Mouse (Mus musculus): Measurements from ENCODE around the gene Tsacc. TPM values are rescaled to one million over a fixed set of nuclear protein-coding genes. Genes with fewer than 3 reads are reported as not detected.
"Not testable (repeated sequence)": the region's sequence is repeated elsewhere in the genome, so short reads cannot be mapped to it uniquely, and the experiment has no call there.

The Tsacc gene
- polyA plus RNA-seq, 1 experiment from 2014 or later = 16.1 TPM

- Histone ChIP-seq H3K9me3 (no peaks in the 10 kb centered on the region), H3K27ac (no peak overlapping the region), H3K4me2 (replicated peaks) (no peak overlapping the region), H3K36me3 (no peaks in the 10 kb centered on the region), H3K4me3 (no peak overlapping the region), H3K4me1 (no peaks in the 10 kb centered on the region), H3K9ac (no peak overlapping the region), H3K27me3 (no peaks in the 10 kb centered on the region)
- no peak for ATAC-seq (ENCODE audit: insufficient number of reproducible peaks, insufficient read depth, low FRiP score, low TSS enrichment)
- WGBS = 91% methylated on average over 2 of the region's 2 CpGs
Measured at GRCm38 (mm10) chr3:88280035-88280434, 16.8 kb downstream of the Tsacc start.

DNA sequence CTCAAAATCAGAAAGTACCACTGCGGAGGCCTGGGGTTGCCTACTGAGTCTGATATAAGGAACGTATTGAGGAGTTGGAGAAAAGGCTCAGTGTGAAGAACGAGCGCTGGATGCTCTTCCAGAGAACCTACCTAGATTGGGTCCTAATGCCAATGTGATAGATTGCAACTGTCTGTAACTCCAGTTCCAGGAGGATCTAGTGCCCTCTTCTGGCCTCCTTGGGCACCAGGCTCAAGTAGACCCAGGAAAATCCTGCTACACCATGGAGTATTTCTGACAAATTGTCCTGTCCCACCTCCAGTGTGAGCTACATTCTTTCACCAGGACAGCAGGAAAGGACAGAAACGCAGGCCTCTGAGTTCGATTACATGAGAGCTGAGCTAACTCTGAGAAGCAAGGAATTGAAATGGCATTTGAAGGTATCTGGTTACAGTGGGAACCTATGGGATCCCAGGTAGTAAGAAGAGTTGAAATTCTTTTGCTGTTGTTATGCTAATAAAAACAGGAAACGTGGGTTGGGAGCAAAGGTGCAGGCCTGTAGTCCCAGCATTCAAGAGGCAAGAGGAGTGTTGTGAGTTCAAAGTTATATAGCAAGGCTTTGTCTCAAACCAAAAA is 20.2 kb downstream of the Tsacc start:
- no peaks in the 10 kb centered on the region for H3K4me1 ChIP-seq
- no peak overlapping the region for H3K9ac ChIP-seq
- ATAC-seq (ENCODE audit: insufficient number of reproducible peaks, insufficient read depth, low FRiP score, low TSS enrichment) = no peak
- no peaks in the 10 kb centered on the region for H3K9me3 ChIP-seq
- H3K4me2 ChIP-seq (replicated peaks) = no peak overlapping the region
- 47% methylated on average over 7 of the region's 7 CpGs for WGBS
- no peak overlapping the region for H3K4me3 ChIP-seq
- H3K27me3 ChIP-seq = no peaks in the 10 kb centered on the region
- no peak overlapping the region for H3K27ac ChIP-seq
- H3K36me3 ChIP-seq = no peaks in the 10 kb centered on the region

DNA sequence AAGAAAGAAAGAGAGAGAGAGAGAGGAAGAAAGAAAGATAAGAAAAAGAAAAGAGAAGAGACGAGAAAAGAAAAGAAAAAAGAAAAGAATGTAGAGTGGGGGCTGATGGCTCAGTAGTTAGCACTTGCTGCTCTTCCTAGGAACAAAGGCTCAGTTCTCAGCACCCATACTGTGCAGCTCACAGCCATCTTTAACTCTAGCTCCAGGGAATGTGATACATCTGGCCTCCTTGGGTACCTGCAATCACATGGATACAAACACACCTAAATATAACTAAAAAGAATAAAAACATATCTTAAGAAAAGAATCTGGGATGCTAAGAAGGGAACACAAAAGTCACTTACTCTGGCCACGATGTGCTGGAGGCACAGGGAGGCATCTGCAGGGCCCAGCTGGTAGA is 20.7 kb downstream of the Tsacc start:
- H3K4me3 ChIP-seq = no peak overlapping the region
- no peaks in the 10 kb centered on the region for H3K9me3 ChIP-seq
- ATAC-seq (ENCODE audit: insufficient number of reproducible peaks, insufficient read depth, low FRiP score, low TSS enrichment) = no peak
- no peak overlapping the region for H3K27ac ChIP-seq
- H3K36me3 ChIP-seq = no peaks in the 10 kb centered on the region
- no peak overlapping the region for H3K4me2 ChIP-seq (replicated peaks)
- H3K27me3 ChIP-seq = no peaks in the 10 kb centered on the region
- WGBS = 92% methylated on average over 2 of the region's 2 CpGs
- H3K4me1 ChIP-seq = no peaks in the 10 kb centered on the region
- no peak overlapping the region for H3K9ac ChIP-seq

DNA sequence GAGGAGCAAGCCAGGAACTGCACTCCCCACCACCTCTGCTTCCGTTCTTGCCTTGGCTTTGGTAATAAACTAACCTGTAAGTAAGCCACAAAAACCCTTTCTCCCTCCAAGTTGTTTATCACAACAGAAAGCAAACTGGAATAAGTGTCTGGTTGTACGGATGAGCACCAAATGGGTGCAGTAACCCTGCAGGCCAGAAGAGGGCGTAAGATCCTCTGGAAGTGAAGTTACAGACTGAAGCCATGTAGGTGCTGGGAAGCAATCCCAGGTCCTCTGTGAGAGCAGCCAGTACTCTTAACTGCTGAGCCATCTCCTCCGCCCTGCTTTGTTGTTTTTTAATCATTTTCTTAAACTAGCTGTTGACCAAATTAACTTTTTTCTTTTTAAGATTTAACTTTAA is 22.8 kb downstream of the Tsacc start:
- H3K4me1 ChIP-seq = no peaks in the 10 kb centered on the region
- ATAC-seq (ENCODE audit: insufficient number of reproducible peaks, insufficient read depth, low FRiP score, low TSS enrichment) = no peak
- no peak overlapping the region for H3K27ac ChIP-seq
- 90% methylated on average over 4 of the region's 4 CpGs for WGBS
- no peak overlapping the region for H3K4me3 ChIP-seq
- no peaks in the 10 kb centered on the region for H3K27me3 ChIP-seq
- H3K9ac ChIP-seq = no peak overlapping the region
- H3K4me2 ChIP-seq (replicated peaks) = no peak overlapping the region
- H3K9me3 ChIP-seq = no peaks in the 10 kb centered on the region
- no peaks in the 10 kb centered on the region for H3K36me3 ChIP-seq

DNA sequence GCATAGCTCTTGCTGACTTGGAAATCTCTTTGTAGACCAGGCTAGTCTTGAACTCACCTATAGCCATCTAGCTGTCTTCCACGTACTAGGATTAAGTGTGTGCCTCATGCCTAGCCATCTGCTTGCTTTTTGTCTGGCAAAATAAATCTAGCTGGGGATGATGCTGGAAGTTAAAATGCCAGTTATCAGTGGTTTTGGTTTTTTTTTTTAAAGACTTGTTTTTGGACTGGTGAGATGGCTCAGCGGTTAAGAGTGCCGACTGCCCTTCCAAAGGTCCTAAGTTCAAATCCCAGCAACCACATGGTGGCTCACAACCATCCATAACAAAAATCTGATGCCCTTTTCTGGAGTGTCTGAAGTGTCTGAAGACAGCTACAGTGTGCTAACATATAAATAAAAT is 24.9 kb downstream of the Tsacc start:
- Histone ChIP-seq H3K9ac (no peak overlapping the region), H3K4me2 (replicated peaks) (no peak overlapping the region), H3K4me3 (no peak overlapping the region), H3K36me3 (no peaks in the 10 kb centered on the region), H3K27ac (no peak overlapping the region), H3K27me3 (no peaks in the 10 kb centered on the region), H3K9me3 (no peaks in the 10 kb centered on the region), H3K4me1 (no peaks in the 10 kb centered on the region)
- no peak for ATAC-seq (ENCODE audit: insufficient number of reproducible peaks, insufficient read depth, low FRiP score, low TSS enrichment)
- WGBS = 91% methylated on average over 3 of the region's 3 CpGs

- H3K27me3 ChIP-seq; H3K4me3 ChIP-seq; H3K9ac ChIP-seq; ATAC-seq (ENCODE audit: insufficient number of reproducible peaks, insufficient read depth, low FRiP score, low TSS enrichment); H3K9me3 ChIP-seq; H3K4me2 ChIP-seq (replicated peaks); H3K27ac ChIP-seq; H3K4me1 ChIP-seq; H3K36me3 ChIP-seq: not testable (repeated sequence)
- 89% methylated on average over 2 of the region's 2 CpGs for WGBS
Measured at GRCm38 (mm10) chr3:88271298-88271697, 25.5 kb downstream of the Tsacc start.

DNA sequence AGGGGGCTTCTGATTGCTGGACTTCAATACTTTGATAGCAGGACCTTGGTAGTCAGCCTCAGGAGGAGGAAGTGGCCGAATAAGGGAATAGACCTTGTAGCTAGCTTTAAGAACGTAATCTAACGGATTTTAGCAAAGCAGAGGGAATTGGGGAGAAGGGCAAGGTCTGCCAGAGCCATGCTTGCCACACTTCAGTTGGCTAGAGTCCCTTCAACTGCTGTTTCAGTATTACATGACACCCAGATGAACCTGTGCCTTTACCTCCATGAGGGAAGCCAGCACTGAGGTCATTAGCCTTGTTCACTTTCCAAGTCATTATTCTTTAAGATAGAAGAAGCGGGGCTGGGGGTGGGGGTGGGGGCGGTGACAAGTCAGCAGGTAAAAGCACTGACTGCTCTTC is 27.8 kb downstream of the Tsacc start:
- WGBS = 86% methylated on average over 5 of the region's 5 CpGs
- no peaks in the 10 kb centered on the region for H3K36me3 ChIP-seq
- no peaks in the 10 kb centered on the region for H3K4me1 ChIP-seq
- no peak for ATAC-seq (ENCODE audit: insufficient number of reproducible peaks, insufficient read depth, low FRiP score, low TSS enrichment)
- H3K9ac ChIP-seq = no peak overlapping the region
- H3K4me2 ChIP-seq (replicated peaks) = no peak overlapping the region
- H3K27me3 ChIP-seq = no peaks in the 10 kb centered on the region
- no peak overlapping the region for H3K27ac ChIP-seq
- no peaks in the 10 kb centered on the region for H3K9me3 ChIP-seq
- no peak overlapping the region for H3K4me3 ChIP-seq

- not testable (repeated sequence) for H3K9ac ChIP-seq; H3K4me3 ChIP-seq; ATAC-seq (ENCODE audit: insufficient number of reproducible peaks, insufficient read depth, low FRiP score, low TSS enrichment); H3K4me1 ChIP-seq; H3K36me3 ChIP-seq; H3K27me3 ChIP-seq; H3K9me3 ChIP-seq; H3K4me2 ChIP-seq (replicated peaks); H3K27ac ChIP-seq
- WGBS = 85% methylated on average over 6 of the region's 6 CpGs
Measured at GRCm38 (mm10) chr3:88268014-88268413, 28.8 kb downstream of the Tsacc start.

DNA sequence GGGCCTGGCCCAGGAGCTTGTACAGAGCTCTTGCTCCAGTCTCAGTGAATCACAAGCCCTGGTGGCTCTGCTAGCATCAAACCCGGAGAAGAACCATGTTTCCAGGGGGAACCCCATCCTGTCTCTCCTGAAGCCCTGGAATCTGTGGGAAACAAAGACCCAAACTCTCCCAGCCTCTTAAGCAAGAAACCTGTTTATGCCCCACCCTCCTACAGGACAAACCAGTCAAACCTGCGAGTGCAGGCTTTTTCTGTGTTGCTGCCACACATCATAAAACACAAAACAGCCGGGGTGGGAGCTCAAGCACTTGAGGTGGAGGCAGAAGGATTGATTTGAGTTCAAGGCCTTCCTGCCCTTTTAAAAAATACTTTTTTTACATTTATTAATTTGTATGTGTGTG is 34.5 kb downstream of the Tsacc start:
- no peak for ATAC-seq (ENCODE audit: insufficient number of reproducible peaks, insufficient read depth, low FRiP score, low TSS enrichment)
- Histone ChIP-seq H3K9ac (no peak overlapping the region), H3K9me3 (no peaks in the 10 kb centered on the region), H3K4me1 (no peaks in the 10 kb centered on the region), H3K36me3 (no peaks in the 10 kb centered on the region), H3K27ac (no peak overlapping the region), H3K4me2 (replicated peaks) (no peak overlapping the region), H3K4me3 (no peak overlapping the region), H3K27me3 (0 out of 2 replicates have a peak, but pooled peaks cover 3% of the 10 kb centered on the region)
- 68% methylated on average over 3 of the region's 3 CpGs for WGBS

GRCm38 (mm10) chr3:88256382-88256781 is 40.4 kb downstream of the Tsacc start:
- Histone ChIP-seq H3K36me3 (no peaks in the 10 kb centered on the region), H3K27ac (no peak overlapping the region), H3K27me3 (peaks cover 43% of the 10 kb centered on the region), H3K9ac (no peak overlapping the region), H3K9me3 (no peaks in the 10 kb centered on the region), H3K4me1 (no peaks in the 10 kb centered on the region), H3K4me2 (replicated peaks) (no peak overlapping the region), H3K4me3 (no peak overlapping the region)
- 70% methylated on average over 7 of the region's 7 CpGs for WGBS
- ATAC-seq (ENCODE audit: insufficient number of reproducible peaks, insufficient read depth, low FRiP score, low TSS enrichment) = no peak

DNA sequence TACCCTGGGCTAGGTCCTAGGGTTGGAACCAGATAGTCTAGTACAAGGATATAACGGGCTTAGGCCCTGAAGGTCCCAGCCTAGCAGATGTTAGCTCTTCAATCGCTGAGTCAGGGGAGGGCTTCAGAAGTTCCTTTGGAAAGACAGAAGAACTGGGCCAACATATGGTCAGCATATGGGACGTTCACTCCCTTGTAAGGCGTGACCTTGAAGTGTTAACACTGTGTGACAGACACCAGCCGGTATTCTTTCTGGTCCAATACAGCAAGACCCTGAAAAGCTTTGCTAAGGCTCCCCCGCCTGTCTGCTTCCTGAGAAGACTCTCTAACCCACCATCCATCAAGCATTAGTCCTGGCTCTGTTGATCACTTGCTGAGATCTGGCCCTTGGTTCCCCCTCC is 40.8 kb downstream of the Tsacc start:
- H3K27me3 ChIP-seq = peaks cover 43% of the 10 kb centered on the region
- no peaks in the 10 kb centered on the region for H3K36me3 ChIP-seq
- no peak overlapping the region for H3K4me2 ChIP-seq (replicated peaks)
- WGBS = 69% methylated on average over 6 of the region's 6 CpGs
- H3K9me3 ChIP-seq = no peaks in the 10 kb centered on the region
- no peak for ATAC-seq (ENCODE audit: insufficient number of reproducible peaks, insufficient read depth, low FRiP score, low TSS enrichment)
- no peak overlapping the region for H3K27ac ChIP-seq
- no peaks in the 10 kb centered on the region for H3K4me1 ChIP-seq
- H3K9ac ChIP-seq = no peak overlapping the region
- H3K4me3 ChIP-seq = no peak overlapping the region

DNA sequence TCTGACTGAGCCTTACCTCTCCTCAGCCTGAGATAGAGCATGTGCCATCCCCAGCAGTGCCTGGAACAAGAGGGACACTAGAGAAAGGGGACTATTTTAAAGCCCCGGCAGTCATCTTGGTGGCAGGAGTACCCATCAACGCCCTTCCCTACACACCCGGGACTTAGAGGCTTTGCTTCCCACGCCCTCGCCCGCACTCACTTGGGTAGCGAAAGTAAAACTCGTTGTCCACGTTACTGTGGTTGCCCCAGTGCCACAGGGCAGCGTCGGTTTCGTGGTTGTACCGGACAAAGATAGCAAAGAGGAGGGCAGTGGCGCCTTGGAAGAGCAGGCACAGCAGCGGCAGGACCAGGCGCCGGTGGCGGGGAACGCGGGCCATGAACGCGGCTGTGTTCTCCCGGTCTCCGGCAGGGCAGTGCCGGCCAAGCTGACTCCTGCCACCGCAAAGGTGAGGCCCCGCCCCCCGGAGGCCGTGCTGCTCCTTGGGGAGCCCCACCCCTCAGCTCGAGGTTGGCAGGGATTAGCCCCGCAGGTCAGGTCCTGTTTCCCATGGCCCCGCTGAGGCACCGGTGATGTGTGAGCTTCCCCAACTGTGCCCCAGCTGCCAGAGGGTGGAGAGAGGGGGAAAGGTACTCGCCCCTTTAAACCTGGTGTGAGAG is 42.4 kb downstream of the Tsacc start, which contains the start of gene Rhbg:
Rhbg (minus strand) TSS at position 442 of the 659 bp plus-strand sequence.
- ATAC-seq (ENCODE audit: insufficient number of reproducible peaks, insufficient read depth, low FRiP score, low TSS enrichment) = no peak
- peak within 1 kb of the TSS; percentile 57 for H3K4me2 ChIP-seq (replicated peaks)
- 3% methylated on average over 34 of the region's 34 CpGs for WGBS
- H3K9ac ChIP-seq = peak within 1 kb of the TSS; percentile 39; the same call in 1 of the 2 replicates
- peak within 1 kb of the TSS; percentile 31 for H3K4me3 ChIP-seq
- H3K27me3 ChIP-seq = peaks cover 43% of the 10 kb centered on the region
- no peaks in the 10 kb centered on the region for H3K36me3 ChIP-seq
- H3K4me1 ChIP-seq = no peaks in the 10 kb centered on the region
- no peak within 1 kb of the TSS for H3K27ac ChIP-seq
- H3K9me3 ChIP-seq = no peaks in the 10 kb centered on the region
